Mouse (Mus musculus): ENCODE results near the gene Chek1. TPM values are rescaled to one million over a fixed set of nuclear protein-coding genes. Genes with fewer than 3 reads are reported as not detected.
A peak's percentile ranks its signal among the peaks of the same experiment; 100 is the strongest.

Gene Chek1
- polyA plus RNA-seq, 1 experiment from 2014 or later, result 7.1 TPM

DNA sequence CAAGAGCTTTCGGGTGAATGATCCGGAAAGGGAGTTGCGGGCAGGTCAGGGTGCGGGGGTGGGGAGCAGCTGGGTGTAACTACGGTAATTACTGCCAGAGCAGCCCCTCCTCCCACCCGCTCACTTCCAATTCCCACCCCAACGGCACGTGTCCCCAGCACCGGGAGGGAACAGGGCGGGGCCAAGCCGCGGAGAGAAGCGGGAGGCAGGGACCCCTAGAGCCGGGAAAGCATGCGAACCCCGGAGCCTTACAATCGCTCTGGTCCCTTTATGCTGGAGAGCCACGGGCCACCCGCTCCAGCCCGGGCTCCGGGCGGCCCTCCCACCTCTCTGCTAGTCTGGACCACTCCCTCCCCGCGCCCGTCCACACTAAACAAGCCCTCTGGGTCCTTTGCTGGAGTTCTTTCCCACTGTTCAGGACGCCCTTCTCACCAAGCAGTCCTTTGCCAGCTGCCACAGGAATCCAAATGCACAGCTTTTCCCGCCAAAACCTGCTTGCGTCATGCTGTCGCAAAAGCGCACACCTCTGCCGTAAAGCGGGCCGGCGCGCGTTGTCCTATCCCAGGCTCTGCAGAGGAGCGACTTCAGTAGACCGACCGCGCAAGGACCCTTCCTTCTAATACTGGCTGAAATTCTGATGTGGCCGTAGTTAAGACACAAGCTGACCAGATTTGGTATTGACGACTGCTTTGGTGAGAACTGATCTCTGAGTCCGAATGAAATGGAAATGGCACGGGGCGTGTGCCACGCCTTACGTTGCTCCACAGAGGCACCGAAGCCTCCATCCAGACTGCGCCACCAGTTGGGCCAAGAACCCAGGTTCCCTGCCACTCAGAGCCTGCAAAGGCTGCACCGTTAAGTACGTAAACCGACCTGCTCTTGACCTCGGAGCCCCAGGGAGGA lies 483 bp downstream of the Chek1 start:
- H3K9me3 ChIP-seq (ENCODE audit: control insufficient read depth), result no peaks in the 10 kb centered on the region
- no peaks in the 10 kb centered on the region for H3K27me3 ChIP-seq (replicated peaks; ENCODE audit: control insufficient read depth, insufficient read depth, low read length)
- TF ChIP-seq CTCF (IDR thresholded peaks at IDR 0.05; ENCODE audit: low read depth), result 0 out of 2 replicates have a peak, but pooled peaks have one; percentile 18
- H3K4me2 ChIP-seq (replicated peaks; ENCODE audit: low read depth), result peak overlapping the region; percentile 96
- under 1% methylated on average over 53 of the region's 53 CpGs for WGBS
- H3K27ac ChIP-seq (ENCODE audit: low read depth, low read length), result 0 out of 2 replicates have a peak overlapping the region, but pooled peaks have one; percentile 22
- no peaks in the 10 kb centered on the region for H3K4me1 ChIP-seq (replicated peaks; ENCODE audit: control insufficient read depth, insufficient read depth, low read length)
- peaks cover 17% of the 10 kb centered on the region; the same call in 1 of the 2 replicates for H3K36me3 ChIP-seq (ENCODE audit: control insufficient read depth, insufficient read depth)
- H3K4me3 ChIP-seq (ENCODE audit: low read depth, low read length), result peak overlapping the region; percentile 67
- H3K9ac ChIP-seq (ENCODE audit: low read depth, low read length), result peak overlapping the region; percentile 54
- peak; percentile 92 for ATAC-seq

DNA sequence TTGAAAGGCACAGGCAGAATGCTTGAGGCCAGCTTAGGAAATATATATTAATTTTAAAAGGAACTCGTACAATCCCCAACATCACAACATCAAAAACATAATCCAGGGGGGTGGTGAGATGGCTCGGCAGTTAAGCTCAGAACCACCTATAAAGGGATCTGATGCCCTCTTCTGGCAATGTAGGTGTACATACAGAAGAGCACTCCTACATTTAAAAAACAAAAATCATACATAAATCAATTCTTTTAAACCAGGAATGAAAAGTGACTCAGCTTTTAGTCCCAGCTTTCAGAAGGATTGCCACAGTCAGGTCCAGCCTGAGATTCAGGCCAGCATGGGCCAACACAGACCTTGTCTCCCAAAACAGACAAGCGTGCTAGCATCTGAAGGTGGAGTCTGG lies 10.2 kb downstream of the Chek1 start:
- no peak for ATAC-seq
- TF ChIP-seq CTCF (IDR thresholded peaks at IDR 0.05; ENCODE audit: low read depth), result peak; percentile 34; the same call in 1 of the 2 replicates

DNA sequence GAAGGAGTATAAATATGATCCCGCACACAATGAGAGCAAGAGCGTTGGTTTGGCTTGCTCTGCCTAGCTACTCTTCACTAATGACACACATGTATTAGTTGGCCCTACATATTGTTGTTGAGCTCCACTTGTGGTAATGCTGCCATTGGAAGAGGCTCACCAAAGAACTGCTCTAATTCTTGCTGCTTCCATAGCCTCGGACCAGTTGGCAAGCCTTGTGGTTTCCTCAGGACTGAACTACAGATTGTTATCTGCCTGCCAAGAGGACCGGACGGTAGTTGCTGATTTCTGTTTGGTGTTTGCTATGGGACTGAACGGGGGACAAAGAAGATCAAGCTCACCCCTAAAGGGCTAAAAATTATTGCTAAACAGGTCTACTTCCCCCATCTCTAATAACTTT lies 19.6 kb downstream of the Chek1 start:
- no peak overlapping the region for H3K27ac ChIP-seq (ENCODE audit: low read depth, low read length)
- H3K4me1 ChIP-seq (replicated peaks; ENCODE audit: control insufficient read depth, insufficient read depth, low read length), result no peaks in the 10 kb centered on the region
- no peak overlapping the region for H3K9ac ChIP-seq (ENCODE audit: low read depth, low read length)
- H3K4me2 ChIP-seq (replicated peaks; ENCODE audit: low read depth), result no peak overlapping the region
- WGBS, result 91% methylated on average over 6 of the region's 6 CpGs
- no peaks in the 10 kb centered on the region for H3K27me3 ChIP-seq (replicated peaks; ENCODE audit: control insufficient read depth, insufficient read depth, low read length)
- no peak for TF ChIP-seq CTCF (IDR thresholded peaks at IDR 0.05; ENCODE audit: low read depth)
- no peaks in the 10 kb centered on the region for H3K9me3 ChIP-seq (ENCODE audit: control insufficient read depth)
- ATAC-seq, result no peak
- H3K36me3 ChIP-seq (ENCODE audit: control insufficient read depth, insufficient read depth), result no peaks in the 10 kb centered on the region
- H3K4me3 ChIP-seq (ENCODE audit: low read depth, low read length), result no peak overlapping the region

More for the DNA sequence above, 10.2 kb downstream of the Chek1 start:
- Histone ChIP-seq H3K9ac (ENCODE audit: low read depth, low read length) (no peak overlapping the region), H3K9me3 (ENCODE audit: control insufficient read depth) (no peaks in the 10 kb centered on the region), H3K36me3 (ENCODE audit: control insufficient read depth, insufficient read depth) (peaks cover 8% of the 10 kb centered on the region; the same call in 1 of the 2 replicates), H3K4me1 (replicated peaks; ENCODE audit: control insufficient read depth, insufficient read depth, low read length) (no peaks in the 10 kb centered on the region), H3K27ac (ENCODE audit: low read depth, low read length) (no peak overlapping the region), H3K27me3 (replicated peaks; ENCODE audit: control insufficient read depth, insufficient read depth, low read length) (no peaks in the 10 kb centered on the region), H3K4me3 (ENCODE audit: low read depth, low read length) (no peak overlapping the region), H3K4me2 (replicated peaks; ENCODE audit: low read depth) (no peak overlapping the region)
- WGBS, result 78% methylated on average over 3 of the region's 3 CpGs

DNA sequence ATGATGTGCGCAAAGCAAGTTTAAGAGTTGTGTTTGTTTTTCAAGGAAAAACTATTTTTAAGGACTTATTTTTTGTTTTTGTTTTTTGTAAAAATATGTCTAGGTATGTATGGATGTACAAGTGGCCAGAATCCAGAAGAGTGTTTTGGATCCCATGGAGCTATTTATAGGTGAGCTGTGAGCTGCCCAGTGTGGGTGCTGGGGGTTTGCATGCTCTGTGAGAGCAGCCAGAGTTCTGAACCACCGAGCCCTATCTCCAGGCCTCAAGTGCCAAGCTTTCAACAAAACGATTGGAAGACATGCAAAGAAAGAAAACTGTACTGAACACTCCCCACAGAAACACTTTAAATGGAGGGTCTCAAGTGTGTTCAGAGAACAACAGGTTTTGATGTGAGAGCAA lies 20.9 kb downstream of the Chek1 start:
- H3K9ac ChIP-seq (ENCODE audit: low read depth, low read length), result no peak overlapping the region
- no peak overlapping the region for H3K27ac ChIP-seq (ENCODE audit: low read depth, low read length)
- H3K9me3 ChIP-seq (ENCODE audit: control insufficient read depth), result no peaks in the 10 kb centered on the region
- H3K27me3 ChIP-seq (replicated peaks; ENCODE audit: control insufficient read depth, insufficient read depth, low read length), result no peaks in the 10 kb centered on the region
- H3K4me2 ChIP-seq (replicated peaks; ENCODE audit: low read depth), result no peak overlapping the region
- no peaks in the 10 kb centered on the region for H3K4me1 ChIP-seq (replicated peaks; ENCODE audit: control insufficient read depth, insufficient read depth, low read length)
- TF ChIP-seq CTCF (IDR thresholded peaks at IDR 0.05; ENCODE audit: low read depth), result no peak
- ATAC-seq, result no peak
- WGBS, result 80% methylated on average over 3 of the region's 3 CpGs
- no peak overlapping the region for H3K4me3 ChIP-seq (ENCODE audit: low read depth, low read length)
- H3K36me3 ChIP-seq (ENCODE audit: control insufficient read depth, insufficient read depth), result no peaks in the 10 kb centered on the region

DNA sequence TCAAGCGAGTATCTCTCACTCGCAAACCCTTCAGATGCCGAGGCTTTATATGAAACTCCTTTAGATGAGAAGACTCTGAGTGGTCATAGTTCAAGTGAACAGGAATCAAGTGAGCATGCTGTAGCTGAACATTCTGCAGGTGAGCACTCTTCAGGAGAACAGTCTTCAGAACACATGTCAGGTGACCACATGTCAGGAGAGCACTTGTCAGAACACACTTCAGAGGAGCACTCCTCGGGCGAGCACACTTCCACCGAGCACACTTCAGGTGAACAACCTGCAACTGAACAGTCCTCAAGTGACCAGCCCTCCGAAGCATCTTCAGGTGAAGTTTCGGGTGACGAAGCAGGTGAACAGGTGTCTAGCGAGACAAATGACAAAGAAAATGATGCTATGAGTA lies 32.6 kb downstream of the Chek1 start:
- no peak overlapping the region for H3K9ac ChIP-seq (ENCODE audit: low read depth, low read length)
- no peak overlapping the region for H3K27ac ChIP-seq (ENCODE audit: low read depth, low read length)
- no peak for TF ChIP-seq CTCF (IDR thresholded peaks at IDR 0.05; ENCODE audit: low read depth)
- no peaks in the 10 kb centered on the region for H3K27me3 ChIP-seq (replicated peaks; ENCODE audit: control insufficient read depth, insufficient read depth, low read length)
- H3K9me3 ChIP-seq (ENCODE audit: control insufficient read depth), result no peaks in the 10 kb centered on the region
- H3K4me2 ChIP-seq (replicated peaks; ENCODE audit: low read depth), result no peak overlapping the region
- H3K36me3 ChIP-seq (ENCODE audit: control insufficient read depth, insufficient read depth), result no peaks in the 10 kb centered on the region
- no peaks in the 10 kb centered on the region for H3K4me1 ChIP-seq (replicated peaks; ENCODE audit: control insufficient read depth, insufficient read depth, low read length)
- no peak for ATAC-seq
- WGBS, result 93% methylated on average over 10 of the region's 10 CpGs
- H3K4me3 ChIP-seq (ENCODE audit: low read depth, low read length), result no peak overlapping the region

DNA sequence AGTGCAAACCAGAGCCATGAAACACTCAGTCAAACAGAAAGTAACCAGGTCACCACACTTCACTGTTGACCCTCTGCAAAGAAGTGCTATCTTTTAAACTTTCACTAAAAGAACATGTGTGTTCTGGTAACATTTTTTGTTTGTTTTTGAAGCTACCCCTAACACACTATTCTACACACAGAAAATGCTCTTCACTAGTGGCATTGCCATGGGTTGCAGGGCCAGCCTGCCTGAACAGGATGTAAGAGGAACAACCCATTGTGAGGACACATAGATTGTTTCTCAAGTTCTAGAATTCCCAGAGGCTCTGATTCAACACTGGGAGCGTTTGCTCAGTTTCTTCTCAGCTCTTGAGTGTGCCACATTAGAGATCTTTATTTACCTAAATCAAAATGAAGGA lies 33.9 kb downstream of the Chek1 start, which contains the start of gene Acrv1:
Gene Acrv1 (plus strand): TSS at position 301 of the 400 bp plus-strand sequence.
- no peaks in the 10 kb centered on the region for H3K36me3 ChIP-seq (ENCODE audit: control insufficient read depth, insufficient read depth)
- H3K9ac ChIP-seq (ENCODE audit: low read depth, low read length), result no peak within 1 kb of the TSS
- H3K27ac ChIP-seq (ENCODE audit: low read depth, low read length), result no peak within 1 kb of the TSS
- no peaks in the 10 kb centered on the region for H3K9me3 ChIP-seq (ENCODE audit: control insufficient read depth)
- no peak for TF ChIP-seq CTCF (IDR thresholded peaks at IDR 0.05; ENCODE audit: low read depth)
- no peaks in the 10 kb centered on the region for H3K27me3 ChIP-seq (replicated peaks; ENCODE audit: control insufficient read depth, insufficient read depth, low read length)
- H3K4me2 ChIP-seq (replicated peaks; ENCODE audit: low read depth), result no peak within 1 kb of the TSS
- 53% methylated on average over 1 of the region's 1 CpGs for WGBS
- H3K4me1 ChIP-seq (replicated peaks; ENCODE audit: control insufficient read depth, insufficient read depth, low read length), result no peaks in the 10 kb centered on the region
- no peak for ATAC-seq
- no peak within 1 kb of the TSS for H3K4me3 ChIP-seq (ENCODE audit: low read depth, low read length)
